Mouse (Mus musculus): ENCODE results near the gene Pygm.

DNA sequence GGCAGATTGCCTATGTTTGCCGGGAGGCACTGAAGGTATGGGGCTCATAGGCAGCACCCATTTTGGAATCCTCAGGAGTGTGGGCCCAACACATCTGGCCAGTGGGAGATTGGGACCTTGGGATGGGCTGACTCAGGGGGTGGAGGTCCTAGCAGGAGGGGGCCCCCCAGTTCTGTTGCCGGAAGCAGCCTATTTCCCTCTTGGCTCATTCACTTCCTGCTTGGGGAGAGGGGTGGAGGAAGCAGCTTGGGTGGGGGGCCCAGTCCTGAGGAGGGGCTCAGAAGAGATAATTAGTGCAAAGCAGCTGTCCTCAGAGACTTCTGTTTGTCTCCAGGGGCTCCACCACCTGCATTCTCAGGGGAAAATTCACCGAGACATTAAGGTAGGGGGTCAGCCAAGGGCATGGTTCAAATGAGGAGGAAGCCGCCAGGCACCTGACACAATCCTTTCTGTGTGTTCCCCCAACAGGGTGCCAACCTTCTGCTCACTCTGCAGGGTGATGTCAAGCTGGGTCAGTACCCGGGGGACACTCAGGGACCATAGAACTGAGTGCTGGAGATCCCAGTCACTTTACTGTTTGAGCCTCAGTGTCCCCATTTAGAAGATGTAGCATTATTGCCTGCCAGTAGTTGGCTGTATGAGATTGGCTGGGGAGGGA, 41.8 kb upstream of the Pygm start:
- TF ChIP-seq CTCF (IDR thresholded peaks at IDR 0.05) (no peak), POLR2A (IDR thresholded peaks at IDR 0.05; ENCODE audit: insufficient read depth, low read depth, low read length) (no peak)
